Mouse (Mus musculus) mature B cell (primary cell): ENCODE data around the gene F13a1.

Experiments used
- in situ Hi-C: fragments of 300-500 bp; cut with MboI; formaldehyde crosslinking; loops from 2 replicates; pipeline ENCODE4 v1.14.3; 2019

Gene F13a1

GRCm38 (mm10) chr13:36954937-36955336 is 95.1 kb downstream of the F13a1 start:
- in situ Hi-C loops = no loop called here

DNA sequence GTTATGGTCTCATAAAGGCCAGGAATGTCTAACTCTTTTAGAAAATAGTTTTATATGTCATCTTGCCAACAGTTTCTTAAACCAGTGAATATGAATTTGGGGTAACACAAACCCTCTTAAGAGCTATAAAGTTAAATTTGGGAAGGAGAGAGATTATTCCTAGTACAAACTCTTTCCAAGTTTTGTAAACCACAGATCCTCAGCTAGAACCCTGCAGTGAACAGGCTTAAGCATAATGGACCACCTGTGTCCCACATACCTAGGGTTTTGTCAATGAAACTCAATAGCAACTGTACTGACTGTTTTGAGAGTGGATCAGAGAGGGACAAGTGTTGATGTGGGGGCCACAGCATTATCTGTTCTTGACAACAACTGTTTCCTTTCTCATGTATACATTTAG is 96.4 kb downstream of the F13a1 start:
- in situ Hi-C loops = no loop called here

GRCm38 (mm10) chr13:36941891-36942290 is 108.2 kb downstream of the F13a1 start:
- in situ Hi-C loops = no loop called here

- in situ Hi-C loops = no loop called here
These were observed 118.0 kb downstream of the F13a1 start for GRCm38 (mm10) chr13:36932066-36932465.

DNA sequence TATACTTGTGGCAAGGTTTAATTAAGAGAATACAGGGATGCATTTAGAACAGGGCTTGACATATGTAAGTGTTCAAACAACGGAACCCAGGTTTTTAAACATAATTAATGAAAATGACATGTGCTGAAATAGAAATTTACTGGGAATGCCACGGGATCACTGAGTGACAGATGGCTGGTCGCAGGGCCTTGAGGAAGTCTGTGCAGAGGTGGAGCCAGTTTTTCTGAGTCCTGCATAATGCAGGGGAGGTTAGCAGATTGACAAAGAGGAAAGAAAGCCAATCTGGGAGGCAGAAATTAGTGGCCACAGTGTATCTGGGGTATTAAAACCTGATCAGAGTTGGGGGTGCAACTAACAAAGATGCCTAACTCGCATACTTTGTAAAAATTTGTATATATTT is 130.3 kb downstream of the F13a1 start:
- in situ Hi-C loops = no loop called here

DNA sequence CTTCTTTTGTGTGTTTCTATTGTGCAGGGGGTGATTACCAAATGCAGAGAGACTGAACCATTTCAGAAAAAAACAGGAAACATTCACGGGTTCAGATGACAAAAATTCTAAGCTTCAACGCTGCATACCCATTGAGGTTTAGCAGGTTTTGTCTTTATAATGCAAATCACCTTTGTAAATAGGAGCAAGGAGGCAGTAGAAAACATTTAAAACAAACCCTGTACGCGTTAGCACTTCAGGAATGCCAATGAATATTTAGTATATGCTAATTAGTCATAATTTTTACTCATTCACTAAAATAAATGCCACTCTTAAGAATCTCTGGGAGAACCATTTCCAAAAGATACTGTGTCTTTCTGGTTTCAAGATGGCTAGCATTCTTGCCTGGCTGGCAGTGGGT is 146.2 kb downstream of the F13a1 start:
- in situ Hi-C loops = no loop called here

- in situ Hi-C loops = no loop called here
These were observed 146.6 kb downstream of the F13a1 start for GRCm38 (mm10) chr13:36903447-36903846.

DNA sequence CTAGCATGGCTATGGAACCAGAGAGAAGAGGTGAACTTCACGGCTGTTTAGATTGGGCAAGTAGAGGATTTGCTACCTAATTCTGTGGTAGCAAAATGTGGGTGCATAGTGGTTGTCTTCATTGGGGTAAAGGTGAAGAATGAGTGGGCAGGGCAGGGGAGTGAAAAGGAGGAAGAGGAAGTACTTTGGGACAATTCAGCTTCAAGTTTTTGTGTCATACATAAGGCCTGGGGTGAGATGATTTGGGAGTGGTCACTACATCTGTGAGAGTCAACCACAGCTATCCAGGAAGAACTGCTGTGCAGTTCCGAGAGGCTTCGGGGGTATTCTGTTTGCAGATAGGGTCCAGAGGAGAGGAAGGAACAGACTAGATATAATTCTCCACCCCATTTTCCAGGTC is 148.4 kb downstream of the F13a1 start:
- in situ Hi-C loops = no loop called here

DNA sequence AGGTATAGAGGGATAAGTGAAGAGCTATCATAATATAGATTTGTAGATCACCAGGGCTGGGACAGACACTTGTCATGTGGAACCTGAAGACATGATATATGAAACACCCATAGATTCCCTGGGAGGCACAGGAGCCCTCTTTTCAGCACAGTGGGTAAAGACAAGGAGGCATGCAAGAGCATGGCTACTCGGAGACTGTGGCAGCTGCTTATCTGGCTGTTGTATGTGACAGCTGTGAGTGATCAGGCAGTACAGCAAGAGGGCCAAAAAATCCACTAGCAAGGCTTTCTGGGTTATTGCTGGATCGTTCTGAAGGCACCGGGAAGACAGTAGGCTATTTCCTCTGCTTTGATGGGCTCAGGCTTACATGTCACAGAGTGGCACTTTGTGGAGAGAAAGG is 149.0 kb downstream of the F13a1 start:
- in situ Hi-C loops = no loop called here

- in situ Hi-C loops = no loop called here
These were observed 154.0 kb downstream of the F13a1 start for GRCm38 (mm10) chr13:36896061-36896460.

DNA sequence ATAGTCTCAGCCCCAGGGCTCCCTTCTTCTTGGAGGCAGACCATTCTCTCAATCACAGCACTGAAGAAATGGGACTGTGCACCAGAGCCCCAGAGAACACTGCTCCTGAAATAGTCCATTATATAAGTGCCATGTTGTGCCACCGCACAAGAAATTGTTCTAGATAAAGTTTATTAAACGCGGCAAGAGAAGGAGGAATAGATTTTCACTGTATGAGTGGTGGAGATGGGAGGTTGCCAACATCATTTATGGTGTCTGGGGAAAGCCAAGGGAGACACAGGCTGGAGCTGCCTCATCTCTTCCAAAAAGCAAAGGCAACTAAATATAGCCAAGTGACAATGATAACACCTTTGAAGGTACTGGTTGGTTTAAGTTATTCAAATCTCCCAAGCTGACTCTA is 156.3 kb downstream of the F13a1 start:
- in situ Hi-C loops = no loop called here

DNA sequence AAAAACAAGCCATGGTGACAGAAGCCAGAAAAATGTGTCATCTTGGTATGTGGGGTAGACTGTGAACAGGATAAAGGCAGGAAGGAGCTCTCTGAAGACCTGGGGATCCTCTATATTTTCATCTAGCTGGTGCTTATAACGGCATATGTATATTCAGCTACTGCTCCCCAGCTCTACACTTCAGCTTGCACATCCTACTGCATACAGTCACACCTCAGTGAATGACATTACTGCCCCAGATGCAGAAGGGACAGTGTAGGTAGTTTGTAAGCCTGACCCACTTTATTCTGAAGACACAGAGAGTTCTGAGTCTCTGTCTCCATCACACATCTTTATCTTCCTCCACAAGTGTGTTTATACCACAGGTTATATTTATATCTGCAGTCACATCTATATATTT is 157.8 kb downstream of the F13a1 start:
- in situ Hi-C loops = no loop called here

- in situ Hi-C loops = no loop called here
These were observed 164.1 kb downstream of the F13a1 start for GRCm38 (mm10) chr13:36885973-36886372.

DNA sequence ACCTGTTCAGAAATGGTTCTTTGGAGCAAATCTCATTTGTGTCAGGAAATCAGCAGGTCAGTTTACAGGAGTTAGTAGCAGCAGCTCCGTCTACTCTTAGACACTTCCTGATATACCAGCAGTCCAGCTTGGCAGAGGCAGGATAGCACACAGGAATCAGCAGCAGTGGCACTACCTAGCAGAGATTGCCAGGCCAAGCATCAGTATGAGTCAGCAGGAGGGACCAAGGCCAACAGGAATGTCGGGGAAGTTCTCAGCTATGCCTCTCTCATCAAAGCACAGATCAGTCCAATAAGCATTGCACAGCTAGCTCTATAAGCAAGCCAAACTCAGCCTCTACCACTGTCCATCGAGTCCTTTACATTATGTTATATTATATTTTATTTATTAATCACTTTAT is 210.9 kb downstream of the F13a1 start:
- in situ Hi-C loops = no loop called here
